10 mouse cellular contexts compared by ENCODE assay signal in the genomic region with DNA sequence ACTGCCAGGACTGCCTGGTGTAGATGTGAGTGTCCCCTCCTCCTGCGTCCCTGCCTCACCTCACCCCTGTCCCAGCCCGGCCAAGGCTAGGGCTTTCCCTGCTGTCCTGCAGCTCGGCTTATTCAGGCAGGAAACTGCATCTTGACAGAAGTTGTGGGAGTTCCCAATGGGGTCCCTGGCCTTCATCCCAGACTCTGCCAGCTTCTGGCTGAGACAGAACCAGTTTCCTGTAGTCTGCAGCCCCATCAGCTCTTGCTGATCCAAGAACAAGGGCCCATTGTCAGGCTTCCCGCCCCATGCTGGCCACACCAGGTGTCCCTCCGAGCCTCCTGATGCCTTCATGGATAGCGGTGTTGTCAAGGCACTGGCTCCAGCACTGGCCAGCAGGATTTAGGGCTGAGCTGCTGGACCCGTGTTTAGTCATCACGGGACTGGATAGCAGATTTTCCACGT. TPM values are rescaled to one million over a fixed set of nuclear protein-coding genes. Genes with fewer than 3 reads are reported as not detected.
A peak's percentile ranks its signal among the peaks of the same experiment; 100 is the strongest.
DNase-seq lines count a peak whose midpoint lies in the region; ATAC-seq lines count a peak whose summit lies in the region.
"Had no signal": no experiment of that assay in that cellular context is flagged by ENCODE, and none has a peak within 500 bp of the region (broad histone marks: within the 10 kb centered on the region; RNA-seq: fewer than 3 reads in every experiment).

No protein-coding gene starts in this region.

- no peak overlapping the region for H3K4me2 ChIP-seq in heart, embryonic 12.5 days
- H3K4me2 ChIP-seq in heart, embryonic 11.5 days = no peak overlapping the region
- no peak overlapping the region; the same call in 1 of the 2 replicates for H3K4me2 ChIP-seq in hindbrain, embryonic 16.5 days (ENCODE audit: low read length)

- no peak overlapping the region for H3K9ac ChIP-seq in heart, embryonic 12.5 days
- H3K9ac ChIP-seq in heart, embryonic 11.5 days (ENCODE audit: low read depth, low read length) = no peak overlapping the region; the same call in 1 of the 2 replicates
- H3K9ac ChIP-seq in hindbrain, embryonic 16.5 days (ENCODE audit: low read depth, low read length) = no peak overlapping the region

- H3K9me3 ChIP-seq in heart, embryonic 12.5 days (replicated peaks) = no peaks in the 10 kb centered on the region
- no peaks in the 10 kb centered on the region for H3K9me3 ChIP-seq in heart, embryonic 11.5 days (replicated peaks; ENCODE audit: control insufficient read depth, low read length)
- H3K9me3 ChIP-seq in hindbrain, embryonic 16.5 days (ENCODE audit: control insufficient read depth, low read length) = no peaks in the 10 kb centered on the region

- ATAC-seq in heart, embryonic 12.5 days (ENCODE audit: insufficient number of reproducible peaks, low FRiP score) = no peak; the same call in 1 of the 2 replicates
- ATAC-seq in heart, embryonic 11.5 days (replicated peaks; ENCODE audit: insufficient number of reproducible peaks, low FRiP score, low TSS enrichment) = no peak
- peak; percentile 81 for ATAC-seq in hindbrain, embryonic 16.5 days
- ATAC-seq in inflammation-experienced regulatory T-cells, adult 6 months = no peak
- no peak for ATAC-seq in megakaryocyte, adult 5-6 weeks (ENCODE audit: poor library complexity, severe bottlenecking)
- ATAC-seq: lung, postnatal 0 days had no signal

- peaks cover 56% of the 10 kb centered on the region for H3K27me3 ChIP-seq in heart, embryonic 12.5 days (replicated peaks)
- peaks cover 38% of the 10 kb centered on the region for H3K27me3 ChIP-seq in heart, embryonic 11.5 days (ENCODE audit: control insufficient read depth, insufficient read depth, low read length)
- H3K27me3 ChIP-seq in hindbrain, embryonic 16.5 days (replicated peaks; ENCODE audit: control insufficient read depth, insufficient read depth, low read length) = peaks cover 5% of the 10 kb centered on the region; the same call in 1 of the 2 replicates

- peaks cover 5% of the 10 kb centered on the region for H3K36me3 ChIP-seq in heart, embryonic 12.5 days
- no peaks in the 10 kb centered on the region for H3K36me3 ChIP-seq in heart, embryonic 11.5 days (ENCODE audit: control insufficient read depth, insufficient read depth, low read length)
- H3K36me3 ChIP-seq in hindbrain, embryonic 16.5 days (ENCODE audit: control insufficient read depth, insufficient read depth, low read length) = no peaks in the 10 kb centered on the region

- peaks cover 25% of the 10 kb centered on the region for H3K4me1 ChIP-seq in heart, embryonic 12.5 days (replicated peaks)
- H3K4me1 ChIP-seq in heart, embryonic 11.5 days (ENCODE audit: control insufficient read depth, insufficient read depth, low read length) = no peaks in the 10 kb centered on the region; the same call in 1 of the 2 replicates
- H3K4me1 ChIP-seq in hindbrain, embryonic 16.5 days (ENCODE audit: control insufficient read depth, insufficient read depth, low read depth, low read length) = peaks cover 20% of the 10 kb centered on the region

- WGBS in heart, embryonic 12.5 days = 19% methylated on average over 9 of the region's 9 CpGs
- 20% methylated on average over 9 of the region's 9 CpGs for WGBS in heart, embryonic 11.5 days (ENCODE audit: insufficient replicate concordance)
- WGBS in hindbrain, embryonic 16.5 days = 7% methylated on average over 9 of the region's 9 CpGs

- DNase-seq in 3134 (ENCODE audit: extremely low read depth, insufficient read length, low spot score) = peak; percentile 58
- peak; percentile 96 to 98 for DNase-seq in cerebellum, postnatal 10 days
- no peak for DNase-seq in adrenal gland, adult 2 months

- 0 out of 2 replicates have a peak overlapping the region, but pooled peaks have one; percentile 17 for H3K27ac ChIP-seq in heart, embryonic 12.5 days (ENCODE audit: poor library complexity, severe bottlenecking)
- no peak overlapping the region for H3K27ac ChIP-seq in heart, embryonic 11.5 days (ENCODE audit: low read depth, low read length)
- H3K27ac ChIP-seq in hindbrain, embryonic 16.5 days (ENCODE audit: low read depth, low read length) = peak overlapping the region; percentile 66

- H3K4me3 ChIP-seq in heart, embryonic 12.5 days = no peak overlapping the region
- no peak overlapping the region for H3K4me3 ChIP-seq in heart, embryonic 11.5 days (ENCODE audit: low read depth, low read length)
- H3K4me3 ChIP-seq in hindbrain, embryonic 16.5 days (ENCODE audit: low read length) = no peak overlapping the region

RNA-seq across cellular contexts. Expression of a gene that starts 3.0 kb away (rescaled TPM):
- 34.0 and 36.8 TPM in 2 replicates for polyA plus RNA-seq in heart, embryonic 12.5 days (2016; fragmentation: Nextera tagmentation; extraction: Ambion mirVana)
- 24.5 and 25.0 TPM in 2 replicates for polyA plus RNA-seq in heart, embryonic 11.5 days (2014; fragmentation: Nextera tagmentation; extraction: Ambion mirVana)
- 92.8 and 93.2 TPM in 2 replicates for polyA plus RNA-seq in hindbrain, embryonic 16.5 days (2015; fragmentation: Nextera tagmentation; extraction: Ambion mirVana)
- polyA plus RNA-seq in inflammation-experienced regulatory T-cells, adult 6 months (2017; shearing (Covaris generic)) = 1 to 10 TPM in 1 of 3 experiments, under 1 TPM in 2; 0.19 to 1.5 (median 0.87) TPM
- total RNA-seq in adrenal gland, adult 2 months (2021) = under 1 TPM; 0.12 to 0.28 TPM
- polyA plus RNA-seq in adrenal gland, adult 2 months (2012; rRNA removed) = 0.33 and 0.39 TPM in 2 replicates
- total RNA-seq in megakaryocyte, adult 5-6 weeks (2015) = 0.62 and 1.3 TPM in 2 replicates
- 0.16 and 0.51 TPM in 2 replicates for total RNA-seq in megakaryocyte, adult 5-6 weeks (2017)

RNA-seq across cellular contexts. Expression of a gene that starts 11.6 kb away (rescaled TPM):
- polyA plus RNA-seq in heart, embryonic 12.5 days (2016; fragmentation: Nextera tagmentation; extraction: Ambion mirVana) = 58.0 and 62.1 TPM in 2 replicates
- 68.2 and 70.7 TPM in 2 replicates for polyA plus RNA-seq in heart, embryonic 11.5 days (2014; fragmentation: Nextera tagmentation; extraction: Ambion mirVana)
- polyA plus RNA-seq in hindbrain, embryonic 16.5 days (2015; fragmentation: Nextera tagmentation; extraction: Ambion mirVana) = 82.2 and 83.4 TPM in 2 replicates
- 10 to 100 TPM; 11.2 to 19.9 (median 12.3) TPM for polyA plus RNA-seq in inflammation-experienced regulatory T-cells, adult 6 months (2017; shearing (Covaris generic))
- total RNA-seq in adrenal gland, adult 2 months (2021) = 10 to 100 TPM; 36.0 to 41.5 TPM
- 23.6 and 24.5 TPM in 2 replicates for polyA plus RNA-seq in adrenal gland, adult 2 months (2012; rRNA removed)
- total RNA-seq in megakaryocyte, adult 5-6 weeks (2015) = 37.3 and 42.7 TPM in 2 replicates
- 62.2 and 64.9 TPM in 2 replicates for total RNA-seq in megakaryocyte, adult 5-6 weeks (2017)

RNA-seq across cellular contexts. Expression of a gene that starts 19.5 kb away (rescaled TPM):
- 25.1 and 25.3 TPM in 2 replicates for polyA plus RNA-seq in heart, embryonic 12.5 days (2016; fragmentation: Nextera tagmentation; extraction: Ambion mirVana)
- 23.1 and 23.9 TPM in 2 replicates for polyA plus RNA-seq in heart, embryonic 11.5 days (2014; fragmentation: Nextera tagmentation; extraction: Ambion mirVana)
- 36.8 and 38.1 TPM in 2 replicates for polyA plus RNA-seq in hindbrain, embryonic 16.5 days (2015; fragmentation: Nextera tagmentation; extraction: Ambion mirVana)
- polyA plus RNA-seq in inflammation-experienced regulatory T-cells, adult 6 months (2017; shearing (Covaris generic)) = 10 to 100 TPM; 15.8 to 28.5 (median 21.4) TPM
- 10 to 100 TPM; 17.0 to 17.8 TPM for total RNA-seq in adrenal gland, adult 2 months (2021)
- 19.3 and 21.3 TPM in 2 replicates for polyA plus RNA-seq in adrenal gland, adult 2 months (2012; rRNA removed)
- total RNA-seq in megakaryocyte, adult 5-6 weeks (2015) = 20.2 and 30.8 TPM in 2 replicates
- total RNA-seq in megakaryocyte, adult 5-6 weeks (2017) = 21.8 and 23.2 TPM in 2 replicates

RNA-seq across cellular contexts. Expression of a gene that starts 41.9 kb away (rescaled TPM):
- 0.13 TPM in 1 of 2 replicates, not detected in the other for polyA plus RNA-seq in heart, embryonic 12.5 days (2016; fragmentation: Nextera tagmentation; extraction: Ambion mirVana)
- 0.07 and 0.32 TPM in 2 replicates for polyA plus RNA-seq in heart, embryonic 11.5 days (2014; fragmentation: Nextera tagmentation; extraction: Ambion mirVana)
- polyA plus RNA-seq in hindbrain, embryonic 16.5 days (2015; fragmentation: Nextera tagmentation; extraction: Ambion mirVana) = 0.31 and 0.50 TPM in 2 replicates
- polyA plus RNA-seq in inflammation-experienced regulatory T-cells, adult 6 months (2017; shearing (Covaris generic)) = under 1 TPM in 1 of 3 experiments, not detected in 2; 0.28 TPM
- total RNA-seq in adrenal gland, adult 2 months (2021) = not detected
- polyA plus RNA-seq in adrenal gland, adult 2 months (2012; rRNA removed) = 0.20 TPM in 1 of 2 replicates, not detected in the other
- not detected in 2 replicates for total RNA-seq in megakaryocyte, adult 5-6 weeks (2015)
- not detected in 2 replicates for total RNA-seq in megakaryocyte, adult 5-6 weeks (2017)
- total RNA-seq: hematopoietic stem cell, adult 5-6 weeks had no signal
- polyA plus RNA-seq: lung, postnatal 0 days had no signal

Comparison
In these comparisons a context has a peak if more than half of its experiments do, and no peak if none do; other contexts are left out.
1. RNA of a gene that starts 3.0 kb away (polyA plus RNA-seq): 92.8 to 93.2 TPM in hindbrain, embryonic 16.5 days, 34.0 to 36.8 TPM in heart, embryonic 12.5 days and 24.5 to 25.0 TPM in heart, embryonic 11.5 days; 0.19 to 1.5 TPM in inflammation-experienced regulatory T-cells, adult 6 months and 0.33 to 0.39 TPM in adrenal gland, adult 2 months; every median in the first group is over 10 times any median in the second.